Mouse (Mus musculus): Measurements from ENCODE around the gene Actl7a. TPM values are rescaled to one million over a fixed set of nuclear protein-coding genes. Genes with fewer than 3 reads are reported as not detected.

The Actl7a gene
- polyA plus RNA-seq, 1 experiment from 2014 or later, result not detected

DNA sequence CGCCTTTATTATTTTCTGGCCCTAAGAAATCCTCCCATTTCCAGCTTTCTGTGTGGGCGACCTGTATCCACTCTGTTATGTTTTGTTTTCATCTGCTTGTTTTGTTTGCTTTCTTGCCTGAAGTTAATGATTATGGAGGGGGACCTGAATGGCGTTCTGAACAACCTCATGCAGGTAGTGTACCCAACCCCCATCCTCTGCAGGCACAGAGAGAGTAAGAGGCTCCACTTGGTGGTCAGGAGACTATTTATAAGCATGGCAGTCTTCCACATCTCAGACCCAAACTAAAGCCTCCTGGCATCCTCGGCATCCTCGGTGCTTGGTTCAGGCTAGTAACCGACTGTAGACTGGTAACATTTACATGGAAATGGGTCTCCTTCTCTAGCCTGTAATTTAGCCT, 20.9 kb upstream of the Actl7a start:
- no peak for ATAC-seq (replicated peaks; ENCODE audit: insufficient number of reproducible peaks, insufficient read depth, low FRiP score, low read depth)
- Histone ChIP-seq H3K9ac (no peak overlapping the region), H3K27me3 (no peaks in the 10 kb centered on the region), H3K9me3 (replicated peaks) (no peaks in the 10 kb centered on the region), H3K27ac (no peak overlapping the region), H3K4me1 (replicated peaks) (peaks cover 43% of the 10 kb centered on the region), H3K36me3 (no peaks in the 10 kb centered on the region), H3K4me2 (peak overlapping the region; percentile 13; the same call in 1 of the 2 replicates), H3K4me3 (no peak overlapping the region)
- WGBS, result 50% methylated on average over 6 of the region's 6 CpGs

- Histone ChIP-seq H3K4me1 (replicated peaks) (peaks cover 40% of the 10 kb centered on the region), H3K27me3 (no peaks in the 10 kb centered on the region), H3K9me3 (replicated peaks) (no peaks in the 10 kb centered on the region), H3K4me3 (no peak overlapping the region), H3K4me2 (no peak overlapping the region), H3K9ac (no peak overlapping the region), H3K36me3 (no peaks in the 10 kb centered on the region), H3K27ac (no peak overlapping the region)
- WGBS, result 90% methylated on average over 6 of the region's 6 CpGs
- ATAC-seq (replicated peaks; ENCODE audit: insufficient number of reproducible peaks, insufficient read depth, low FRiP score, low read depth), result no peak
These were observed 20.0 kb upstream of the Actl7a start for GRCm38 (mm10) chr4:56723237-56723636.

DNA sequence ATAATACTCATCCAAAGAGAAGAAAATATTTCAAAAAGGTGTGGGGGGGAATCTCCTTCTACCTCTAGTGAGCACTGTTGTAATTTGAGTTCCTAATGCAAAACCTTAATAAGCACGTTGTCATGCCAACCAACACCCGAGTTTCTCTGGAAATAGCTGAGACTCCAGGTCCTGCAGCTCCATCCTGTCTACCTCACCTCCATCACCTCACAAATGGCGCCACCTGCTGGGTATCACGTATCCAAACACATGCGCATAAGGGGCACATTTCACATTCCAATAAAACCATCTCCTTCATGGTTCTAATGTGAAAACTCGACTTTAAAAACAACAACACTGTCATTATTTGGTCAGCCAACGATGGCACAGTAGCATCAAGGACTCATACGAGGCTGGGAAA, 17.4 kb upstream of the Actl7a start:
- H3K27ac ChIP-seq, result no peak overlapping the region
- WGBS, result 49% methylated on average over 8 of the region's 8 CpGs
- no peaks in the 10 kb centered on the region for H3K27me3 ChIP-seq
- H3K9me3 ChIP-seq (replicated peaks), result no peaks in the 10 kb centered on the region
- no peak overlapping the region for H3K4me3 ChIP-seq
- no peaks in the 10 kb centered on the region for H3K36me3 ChIP-seq
- peaks cover 16% of the 10 kb centered on the region for H3K4me1 ChIP-seq (replicated peaks)
- ATAC-seq (replicated peaks; ENCODE audit: insufficient number of reproducible peaks, insufficient read depth, low FRiP score, low read depth), result no peak
- H3K9ac ChIP-seq, result no peak overlapping the region
- H3K4me2 ChIP-seq, result no peak overlapping the region

DNA sequence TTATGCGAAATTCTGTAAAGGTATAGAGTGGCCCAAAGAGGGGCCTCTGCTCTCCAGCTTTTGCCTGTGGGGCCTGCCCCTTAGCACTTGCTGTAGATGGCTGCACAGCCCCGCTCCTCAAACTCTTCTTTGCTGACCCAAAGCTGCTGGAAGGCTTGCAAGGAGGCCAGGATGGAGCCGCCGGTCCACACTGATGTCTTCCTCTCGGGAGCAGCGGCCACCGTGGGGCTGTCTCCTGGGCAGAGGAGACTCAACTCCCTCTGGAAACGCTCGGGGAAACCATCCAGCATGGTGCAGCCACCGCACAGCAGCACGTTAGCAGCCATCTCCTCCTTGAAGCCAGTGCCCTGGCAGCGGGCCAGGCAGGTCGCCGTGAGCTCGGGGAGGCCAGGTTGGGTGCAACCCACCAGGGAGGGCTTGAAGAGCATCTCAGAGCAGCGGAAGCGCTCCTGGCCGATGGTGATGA, 3.2 kb upstream of the Actl7a start, which contains the start of gene Gm26657:
Gene Gm26657, plus strand, starts transcription at position 51 of the 466 bp plus-strand sequence.
- Histone ChIP-seq H3K27me3 (no peaks in the 10 kb centered on the region), H3K4me2 (no peak within 1 kb of the TSS), H3K9me3 (replicated peaks) (no peaks in the 10 kb centered on the region), H3K4me1 (replicated peaks) (no peaks in the 10 kb centered on the region), H3K4me3 (no peak within 1 kb of the TSS), H3K9ac (no peak within 1 kb of the TSS), H3K27ac (no peak within 1 kb of the TSS), H3K36me3 (peaks cover 7% of the 10 kb centered on the region; the same call in 1 of the 2 replicates)
- 83% methylated on average over 18 of the region's 18 CpGs for WGBS
- no peak for ATAC-seq (replicated peaks; ENCODE audit: insufficient number of reproducible peaks, insufficient read depth, low FRiP score, low read depth)

DNA sequence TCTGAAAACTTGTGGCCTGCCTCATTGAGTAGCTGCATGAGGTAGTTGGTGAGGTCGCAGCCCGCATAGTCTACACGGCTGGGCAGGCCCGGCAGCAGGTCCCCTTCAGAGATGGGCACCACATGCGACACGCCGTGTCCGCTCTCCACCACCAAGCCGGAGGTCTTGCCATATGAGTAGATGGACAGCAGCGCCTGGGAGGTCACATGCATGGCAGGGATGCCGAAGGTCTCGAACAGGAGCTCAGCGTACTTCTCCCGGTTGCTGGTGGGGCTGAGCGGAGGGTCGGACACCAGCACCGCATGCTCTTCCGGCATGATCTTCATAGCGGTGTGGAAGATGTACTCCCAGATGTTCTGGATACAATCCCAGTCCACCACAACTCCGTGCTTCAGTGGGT, 2.6 kb upstream of the Actl7a start:
- WGBS, result 95% methylated on average over 20 of the region's 20 CpGs
- no peak overlapping the region for H3K27ac ChIP-seq
- no peaks in the 10 kb centered on the region for H3K9me3 ChIP-seq (replicated peaks)
- ATAC-seq (replicated peaks; ENCODE audit: insufficient number of reproducible peaks, insufficient read depth, low FRiP score, low read depth), result no peak
- H3K4me3 ChIP-seq, result no peak overlapping the region
- no peaks in the 10 kb centered on the region for H3K4me1 ChIP-seq (replicated peaks)
- H3K9ac ChIP-seq, result no peak overlapping the region
- no peak overlapping the region for H3K4me2 ChIP-seq
- H3K36me3 ChIP-seq, result peaks cover 7% of the 10 kb centered on the region; the same call in 1 of the 2 replicates
- H3K27me3 ChIP-seq, result no peaks in the 10 kb centered on the region

DNA sequence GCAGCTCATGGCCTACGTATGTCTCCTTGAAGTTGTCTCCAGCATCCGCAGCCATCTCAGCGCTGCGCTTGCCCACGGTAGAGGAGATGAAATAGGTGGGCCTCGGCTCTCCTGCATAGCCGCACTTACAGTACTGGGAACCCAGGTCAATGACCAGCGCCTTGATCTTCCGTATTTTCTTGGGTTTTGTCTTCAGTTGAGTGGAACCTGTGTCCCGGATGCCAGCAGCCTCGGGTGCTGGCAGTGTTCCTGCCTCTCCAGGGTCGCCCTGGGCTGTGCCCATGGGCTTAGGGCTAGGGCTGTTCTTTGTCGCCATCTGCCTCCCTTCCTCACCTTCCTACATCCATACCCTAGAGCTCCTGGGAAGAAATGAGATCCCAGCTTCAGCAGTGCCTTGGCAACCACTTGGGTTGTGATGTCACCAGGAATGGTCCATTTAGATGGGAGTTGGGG, 2.1 kb upstream of the Actl7a start, which contains the start of gene Actl7b:
Gene Actl7b, minus strand, starts transcription at position 403 of the 453 bp plus-strand sequence.
- Histone ChIP-seq H3K9me3 (replicated peaks) (no peaks in the 10 kb centered on the region), H3K36me3 (peaks cover 7% of the 10 kb centered on the region; the same call in 1 of the 2 replicates), H3K4me3 (no peak within 1 kb of the TSS), H3K27ac (no peak within 1 kb of the TSS), H3K27me3 (no peaks in the 10 kb centered on the region), H3K9ac (no peak within 1 kb of the TSS), H3K4me1 (replicated peaks) (no peaks in the 10 kb centered on the region), H3K4me2 (no peak within 1 kb of the TSS)
- 92% methylated on average over 13 of the region's 13 CpGs for WGBS
- ATAC-seq (replicated peaks; ENCODE audit: insufficient number of reproducible peaks, insufficient read depth, low FRiP score, low read depth), result no peak

DNA sequence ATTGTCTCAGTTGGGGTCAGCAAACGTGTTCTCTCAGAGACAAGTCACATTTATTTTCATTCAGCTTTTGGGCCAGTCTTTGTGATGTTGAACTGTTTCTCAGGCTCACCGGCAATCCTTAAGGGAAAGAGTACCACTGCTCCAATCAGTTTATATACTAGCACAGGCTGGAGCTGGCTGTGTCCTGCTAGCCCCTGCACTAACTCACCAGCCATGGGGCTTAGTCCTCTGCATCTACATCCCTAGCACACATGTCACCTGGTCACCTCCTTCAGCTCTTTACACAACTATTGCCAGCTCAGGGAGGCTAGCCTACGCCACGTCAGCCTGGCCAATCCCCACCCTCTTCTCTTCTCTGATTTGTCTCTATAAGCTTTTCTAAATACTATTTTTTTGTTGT, 515 bp upstream of the Actl7a start:
- Histone ChIP-seq H3K9ac (no peak overlapping the region), H3K9me3 (replicated peaks) (no peaks in the 10 kb centered on the region), H3K4me3 (no peak overlapping the region), H3K36me3 (peaks cover 7% of the 10 kb centered on the region; the same call in 1 of the 2 replicates), H3K27ac (no peak overlapping the region), H3K4me1 (replicated peaks) (no peaks in the 10 kb centered on the region), H3K4me2 (no peak overlapping the region), H3K27me3 (no peaks in the 10 kb centered on the region)
- no peak for ATAC-seq (replicated peaks; ENCODE audit: insufficient number of reproducible peaks, insufficient read depth, low FRiP score, low read depth)
- 82% methylated on average over 4 of the region's 4 CpGs for WGBS

GRCm38 (mm10) chr4:56746345-56746744, 3.1 kb downstream of the Actl7a start:
- ATAC-seq (replicated peaks; ENCODE audit: insufficient number of reproducible peaks, insufficient read depth, low FRiP score, low read depth), result no peak
- no peaks in the 10 kb centered on the region for H3K27me3 ChIP-seq
- peaks cover 29% of the 10 kb centered on the region for H3K36me3 ChIP-seq
- no peak overlapping the region for H3K4me2 ChIP-seq
- no peaks in the 10 kb centered on the region for H3K9me3 ChIP-seq (replicated peaks)
- H3K4me3 ChIP-seq, result no peak overlapping the region
- 83% methylated on average over 2 of the region's 2 CpGs for WGBS
- H3K9ac ChIP-seq, result no peak overlapping the region
- H3K27ac ChIP-seq, result no peak overlapping the region
- H3K4me1 ChIP-seq (replicated peaks), result no peaks in the 10 kb centered on the region

- Histone ChIP-seq H3K27ac (no peak overlapping the region), H3K27me3 (no peaks in the 10 kb centered on the region), H3K4me2 (no peak overlapping the region), H3K9me3 (replicated peaks) (no peaks in the 10 kb centered on the region), H3K36me3 (peaks cover 37% of the 10 kb centered on the region), H3K4me1 (replicated peaks) (no peaks in the 10 kb centered on the region), H3K9ac (no peak overlapping the region), H3K4me3 (no peak overlapping the region)
- WGBS, result 93% methylated on average over 9 of the region's 9 CpGs
- ATAC-seq (replicated peaks; ENCODE audit: insufficient number of reproducible peaks, insufficient read depth, low FRiP score, low read depth), result no peak
These were observed 4.2 kb downstream of the Actl7a start for GRCm38 (mm10) chr4:56747456-56747855.

DNA sequence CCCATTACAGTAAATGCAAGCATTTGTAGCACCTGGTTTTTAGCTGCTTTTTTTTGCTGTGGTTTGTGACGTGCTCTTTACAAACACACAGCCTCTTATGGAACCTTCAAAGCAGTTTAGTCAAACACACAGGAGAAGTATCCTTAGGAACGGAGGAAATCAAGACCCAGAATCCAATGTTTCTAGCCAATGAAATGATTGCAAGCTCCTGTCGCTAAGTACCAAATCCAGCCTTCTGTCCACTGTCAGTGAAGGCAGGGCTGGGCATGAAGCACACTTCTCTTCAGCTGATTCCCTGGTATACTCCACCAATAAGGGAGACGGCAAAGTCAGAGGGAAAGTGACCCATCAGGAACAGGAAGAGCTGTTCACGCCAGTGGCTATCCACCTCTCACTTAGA, 12.8 kb downstream of the Actl7a start:
- no peak overlapping the region for H3K4me3 ChIP-seq
- H3K4me1 ChIP-seq (replicated peaks), result no peaks in the 10 kb centered on the region
- no peak overlapping the region for H3K27ac ChIP-seq
- no peaks in the 10 kb centered on the region for H3K27me3 ChIP-seq
- H3K36me3 ChIP-seq, result peaks cover 90% of the 10 kb centered on the region
- H3K9ac ChIP-seq, result no peak overlapping the region
- H3K9me3 ChIP-seq (replicated peaks), result no peaks in the 10 kb centered on the region
- WGBS, result 86% methylated on average over 5 of the region's 5 CpGs
- no peak overlapping the region for H3K4me2 ChIP-seq
- ATAC-seq (replicated peaks; ENCODE audit: insufficient number of reproducible peaks, insufficient read depth, low FRiP score, low read depth), result no peak

GRCm38 (mm10) chr4:56756966-56757600, 13.9 kb downstream of the Actl7a start:
- Histone ChIP-seq H3K4me3 (no peak overlapping the region), H3K9me3 (replicated peaks) (no peaks in the 10 kb centered on the region), H3K4me2 (no peak overlapping the region), H3K36me3 (peaks cover 89% of the 10 kb centered on the region), H3K27ac (no peak overlapping the region), H3K4me1 (replicated peaks) (no peaks in the 10 kb centered on the region), H3K9ac (no peak overlapping the region), H3K27me3 (no peaks in the 10 kb centered on the region)
- no peak for ATAC-seq (replicated peaks; ENCODE audit: insufficient number of reproducible peaks, insufficient read depth, low FRiP score, low read depth)
- WGBS, result 89% methylated on average over 10 of the region's 10 CpGs

DNA sequence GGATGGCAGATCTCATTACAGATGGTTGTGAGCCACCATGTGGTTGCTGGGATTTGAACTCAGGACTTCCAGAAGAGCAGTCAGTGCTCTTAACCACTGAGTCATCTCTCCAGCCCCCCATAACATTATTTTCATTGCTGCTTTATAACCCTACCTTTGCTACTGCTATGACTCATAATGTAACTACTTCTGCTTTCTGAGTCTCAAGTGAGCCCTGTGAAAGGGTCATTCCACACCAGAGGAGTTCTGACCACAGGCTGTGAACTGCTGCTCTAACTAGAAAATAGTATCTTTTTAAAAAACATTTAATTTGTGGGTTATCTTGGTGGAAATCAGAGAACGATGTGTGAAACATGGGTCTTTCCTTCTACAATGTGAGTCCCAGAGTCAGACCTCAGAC, 14.5 kb downstream of the Actl7a start:
- Histone ChIP-seq H3K9ac (no peak overlapping the region), H3K9me3 (replicated peaks) (no peaks in the 10 kb centered on the region), H3K4me3 (no peak overlapping the region), H3K27ac (no peak overlapping the region), H3K27me3 (no peaks in the 10 kb centered on the region), H3K4me2 (no peak overlapping the region), H3K36me3 (peaks cover 88% of the 10 kb centered on the region), H3K4me1 (replicated peaks) (no peaks in the 10 kb centered on the region)
- 81% methylated on average over 1 of the region's 1 CpGs for WGBS
- ATAC-seq (replicated peaks; ENCODE audit: insufficient number of reproducible peaks, insufficient read depth, low FRiP score, low read depth), result no peak
